ENCODE assay signal across 14 mouse cellular contexts in genomic region chr7:122297627-122298026, GRCm38 (mm10). TPM values are rescaled to one million over a fixed set of nuclear protein-coding genes. Genes with fewer than 3 reads are reported as not detected.
DNase-seq lines count a peak whose midpoint lies in the region; ATAC-seq and TF ChIP-seq lines count a peak whose summit lies in the region.
"Had no signal": no experiment of that assay in that cellular context is flagged by ENCODE, and none has a peak within 500 bp of the region (broad histone marks: within the 10 kb centered on the region; RNA-seq: fewer than 3 reads in every experiment).

No protein-coding gene starts in this region.

- peak overlapping the region; percentile 12; the same call in 1 of the 2 replicates for H3K27ac ChIP-seq in cortical plate, adult 2 months (ENCODE audit: insufficient read depth, low read length)
- H3K27ac ChIP-seq in liver, postnatal 0 days (ENCODE audit: low read depth): no peak overlapping the region
- H3K27ac ChIP-seq: liver, embryonic 15.5 days had no signal

- H3K27me3 ChIP-seq in liver, postnatal 0 days (ENCODE audit: insufficient read depth, low read length): no peaks in the 10 kb centered on the region
- H3K27me3 ChIP-seq: liver, embryonic 15.5 days had no signal

- H3K4me3 ChIP-seq in cortical plate, adult 2 months (ENCODE audit: insufficient read depth, low read length): no peak overlapping the region
- no peak overlapping the region for H3K4me3 ChIP-seq in liver, postnatal 0 days (ENCODE audit: low read depth, low read length)
- H3K4me3 ChIP-seq: liver, embryonic 15.5 days had no signal

- peaks cover 15% of the 10 kb centered on the region for H3K4me1 ChIP-seq in cortical plate, adult 2 months (ENCODE audit: control insufficient read depth, insufficient read depth, low read length)
- H3K4me1 ChIP-seq in liver, postnatal 0 days (ENCODE audit: insufficient read depth): no peaks in the 10 kb centered on the region
- H3K4me1 ChIP-seq: liver, embryonic 15.5 days had no signal

- H3K4me2 ChIP-seq in liver, postnatal 0 days (ENCODE audit: low read depth, low read length): no peak overlapping the region
- H3K4me2 ChIP-seq: liver, embryonic 15.5 days had no signal

- DNase-seq in adrenal gland, postnatal 10 days: peak; percentile 23
- DNase-seq in adrenal gland, adult 8-10 months: no peak
- peak; percentile 43 for DNase-seq in right cerebral cortex, adult 18-20 months
- DNase-seq in right cerebral cortex, postnatal 14 days: no peak
- DNase-seq in liver, postnatal 0 days: no peak
- no peak for DNase-seq in heart, postnatal 10 days
- no peak for DNase-seq in lung, postnatal 14 days
- DNase-seq: cerebellum, adult 11-12 months; lung, postnatal 36 days; thymus, postnatal 36 days had no signal

- ATAC-seq in liver, postnatal 0 days: no peak
- ATAC-seq: hindbrain, embryonic 16.5 days; midbrain, embryonic 16.5 days had no signal

- no peak for TF ChIP-seq POLR2A in cortical plate, adult 2 months (IDR thresholded peaks at IDR 0.05; ENCODE audit: extremely low read depth, insufficient read depth, low read length)

- no peaks in the 10 kb centered on the region for H3K36me3 ChIP-seq in liver, postnatal 0 days (replicated peaks; ENCODE audit: insufficient read depth, low read length)
- H3K36me3 ChIP-seq: liver, embryonic 15.5 days had no signal

- 31% methylated on average over 3 of the region's 3 CpGs for WGBS in liver, postnatal 0 days (ENCODE audit: insufficient replicate concordance)

- no peak overlapping the region for H3K9ac ChIP-seq in liver, postnatal 0 days (replicated peaks)
- H3K9ac ChIP-seq: liver, embryonic 15.5 days had no signal

- intact Hi-C loops in heart, postnatal 10 days (cut with DNase I): no loop called here

- TF ChIP-seq CTCF in cortical plate, adult 2 months (IDR thresholded peaks at IDR 0.05; ENCODE audit: extremely low read depth, insufficient read depth, low read length): no peak
- TF ChIP-seq CTCF in liver, postnatal 0 days (IDR thresholded peaks at IDR 0.05; ENCODE audit: low read depth): no peak

- H3K9me3 ChIP-seq in liver, postnatal 0 days (ENCODE audit: low read length): no peaks in the 10 kb centered on the region
- H3K9me3 ChIP-seq: liver, embryonic 15.5 days had no signal

- TF ChIP-seq EP300 in liver, postnatal 0 days (IDR thresholded peaks at IDR 0.05; ENCODE audit: low read depth): no peak

RNA-seq across cellular contexts. Expression of gene Prkcb, which starts 9.1 kb away (rescaled TPM):
- total RNA-seq in adrenal gland, postnatal 10 days (2021): 10 to 100 TPM; 13.4 to 13.5 TPM
- 10 to 100 TPM; 15.1 to 28.3 (median 21.8) TPM for total RNA-seq in adrenal gland, adult 8-10 months (2022)
- polyA plus RNA-seq in cortical plate, adult 2 months (2012; rRNA removed): 767 and 768 TPM in 2 replicates
- polyA plus RNA-seq in liver, postnatal 0 days (2015; fragmentation: Nextera tagmentation; extraction: Ambion mirVana): 8.1 TPM in 2 replicates
- total RNA-seq in heart, postnatal 10 days (2021): 1 to 10 TPM; 2.3 to 3.6 TPM

Comparison
In these comparisons a context has a peak if more than half of its experiments do, and no peak if none do; other contexts are left out.
1. DNase-seq: peak in adrenal gland, postnatal 10 days (single experiment) and right cerebral cortex, adult 18-20 months (single experiment); none in adrenal gland, adult 8-10 months (single experiment), right cerebral cortex, postnatal 14 days (single experiment), liver, postnatal 0 days (single experiment), heart, postnatal 10 days (0 of 2) and lung, postnatal 14 days (single experiment).